Mouse (Mus musculus) heart, adult 2 months (tissue): Measurements from ENCODE around the gene Spats2.

Experiments
- CTCF ChIP-seq: fragments of 200-600 bp; IDR thresholded peaks from 2 replicates; pipeline ENCODE4 v1.8.1; 2022; ENCODE audit warnings: antibody characterized with exemption, mild to moderate bottlenecking, moderate library complexity
- POLR2A ChIP-seq: fragments of 200-500 bp; IDR thresholded peaks from 2 replicates; pipeline ENCODE4 v1.6.1; 2011; ENCODE audit warnings: mild to moderate bottlenecking, low read depth, low read length, control low read depth; ENCODE audit not compliant: insufficient read depth

- TF ChIP-seq CTCF = no peak
- no peak for TF ChIP-seq POLR2A
Measured at GRCm38 (mm10) chr15:99122642-99123041, 3.1 kb upstream of the Spats2 start.
